Mouse (Mus musculus) liver, embryonic 13.5 days (tissue): ENCODE measurements around the gene Cdh3. TPM values are rescaled to one million over a fixed set of nuclear protein-coding genes. Genes with fewer than 3 reads are reported as not detected.
A peak's percentile ranks its signal among the peaks of the same experiment; 100 is the strongest.

ENCODE experiments used
- ATAC-seq: fragments of 200-750 bp; cut with Nextera tagmentation; 2 replicates; pipeline ENCODE4 v1.8.0; 2017; ENCODE audit warnings: low read depth, mild to moderate bottlenecking, moderate number of reproducible peaks, moderate library complexity
- DNase-seq: peaks from one replicate; pipeline ENCODE4 v3.0.0; 2022
- H3K27ac ChIP-seq: fragments of 300-500 bp; sonication (generic); 2 replicates; pipeline ENCODE4 v1.5.1; 2015; ENCODE audit warnings: moderate library complexity, mild to moderate bottlenecking, inconsistent platforms
- H3K27me3 ChIP-seq: fragments of 300-500 bp; sonication (generic); 2 replicates; pipeline ENCODE4 v1.6.1; 2015; ENCODE audit warnings: mild to moderate bottlenecking, inconsistent platforms
- H3K36me3 ChIP-seq: fragments of 300-500 bp; sonication (generic); 2 replicates; pipeline ENCODE4 v1.6.1; 2015; ENCODE audit warnings: mild to moderate bottlenecking, inconsistent platforms
- H3K4me1 ChIP-seq: fragments of 300-500 bp; sonication (generic); replicated peaks from 2 replicates; pipeline ENCODE4 v1.6.1; 2015; ENCODE audit warnings: inconsistent platforms
- H3K4me2 ChIP-seq: fragments of 300-500 bp; sonication (generic); 2 replicates; pipeline ENCODE4 v1.6.1; 2015; ENCODE audit warnings: inconsistent platforms, mild to moderate bottlenecking, moderate library complexity
- H3K4me3 ChIP-seq: fragments of 300-500 bp; sonication (generic); replicated peaks from 2 replicates; pipeline ENCODE4 v1.5.1; 2015; ENCODE audit warnings: mild to moderate bottlenecking, inconsistent platforms
- H3K9ac ChIP-seq: fragments of 300-500 bp; sonication (generic); 2 replicates; pipeline ENCODE4 v1.6.1; 2015; ENCODE audit warnings: mild to moderate bottlenecking, inconsistent platforms
- H3K9me3 ChIP-seq: fragments of 300-500 bp; sonication (generic); replicated peaks from 2 replicates; pipeline ENCODE4 v1.6.1; 2016; ENCODE audit warnings: inconsistent platforms
- WGBS: fragments of 180-500 bp; shearing (Covaris S2); methylation state at CpG from one replicate; pipeline ENCODE4 v1.1.7; 2015; ENCODE audit not compliant: insufficient replicate concordance; 5-methylcytosine and 5-hydroxymethylcytosine counted together
- polyA plus RNA-seq: library from polyadenylated mRNA; unstranded; fragments of >200 nt; fragmentation: Nextera tagmentation; extraction: Ambion mirVana; gene quantifications from 2 replicates; pipeline ENCODE4 v1.2.1, GENCODE M21; 2015

The Cdh3 gene
- polyA plus RNA-seq, 1 experiment from 2014 or later = 2.5 TPM

GRCm38 (mm10) chr8:106528596-106529249 is 18.0 kb downstream of the Cdh3 start:
- WGBS = 70% methylated on average over 9 of the region's 9 CpGs
- Histone ChIP-seq H3K4me2 (no peak overlapping the region), H3K4me3 (no peak overlapping the region), H3K36me3 (no peaks in the 10 kb centered on the region), H3K9me3 (no peaks in the 10 kb centered on the region), H3K4me1 (no peaks in the 10 kb centered on the region), H3K27me3 (no peaks in the 10 kb centered on the region), H3K9ac (no peak overlapping the region), H3K27ac (no peak overlapping the region)
- ATAC-seq (no peak), DNase-seq (no peak)

- DNase-seq (no peak), ATAC-seq (no peak)
- H3K36me3 ChIP-seq = no peaks in the 10 kb centered on the region
- H3K4me3 ChIP-seq = no peak overlapping the region
- H3K4me1 ChIP-seq = no peaks in the 10 kb centered on the region
- H3K9ac ChIP-seq = no peak overlapping the region
- 78% methylated on average over 10 of the region's 10 CpGs for WGBS
- no peak overlapping the region for H3K27ac ChIP-seq
- no peaks in the 10 kb centered on the region for H3K9me3 ChIP-seq
- no peaks in the 10 kb centered on the region for H3K27me3 ChIP-seq
- no peak overlapping the region for H3K4me2 ChIP-seq
These were observed 19.3 kb downstream of the Cdh3 start for GRCm38 (mm10) chr8:106529885-106530482.

- Histone ChIP-seq H3K36me3 (no peaks in the 10 kb centered on the region), H3K4me3 (no peak overlapping the region), H3K4me1 (no peaks in the 10 kb centered on the region), H3K9me3 (no peaks in the 10 kb centered on the region), H3K4me2 (no peak overlapping the region), H3K27me3 (no peaks in the 10 kb centered on the region), H3K27ac (no peak overlapping the region), H3K9ac (no peak overlapping the region)
- ATAC-seq (no peak), DNase-seq (no peak)
- WGBS = 51% methylated on average over 4 of the region's 4 CpGs
These were observed 19.9 kb downstream of the Cdh3 start for GRCm38 (mm10) chr8:106530566-106530965.

GRCm38 (mm10) chr8:106533709-106534108 is 23.0 kb downstream of the Cdh3 start:
- 47% methylated on average over 7 of the region's 7 CpGs for WGBS
- Histone ChIP-seq H3K4me2 (no peak overlapping the region), H3K4me3 (no peak overlapping the region), H3K36me3 (no peaks in the 10 kb centered on the region), H3K27me3 (no peaks in the 10 kb centered on the region), H3K9ac (no peak overlapping the region), H3K4me1 (no peaks in the 10 kb centered on the region), H3K9me3 (no peaks in the 10 kb centered on the region), H3K27ac (no peak overlapping the region)
- no peak for ATAC-seq
- no peak for DNase-seq

GRCm38 (mm10) chr8:106534449-106534848 is 23.8 kb downstream of the Cdh3 start:
- no peak overlapping the region for H3K4me3 ChIP-seq
- no peaks in the 10 kb centered on the region for H3K36me3 ChIP-seq
- peak; percentile 8 for DNase-seq
- H3K9me3 ChIP-seq = no peaks in the 10 kb centered on the region
- no peaks in the 10 kb centered on the region for H3K27me3 ChIP-seq
- no peak overlapping the region for H3K9ac ChIP-seq
- no peaks in the 10 kb centered on the region for H3K4me1 ChIP-seq
- 33% methylated on average over 6 of the region's 6 CpGs for WGBS
- no peak for ATAC-seq
- H3K4me2 ChIP-seq = no peak overlapping the region
- H3K27ac ChIP-seq = no peak overlapping the region

- Histone ChIP-seq H3K9me3 (no peaks in the 10 kb centered on the region), H3K27ac (no peak overlapping the region), H3K4me1 (no peaks in the 10 kb centered on the region), H3K36me3 (no peaks in the 10 kb centered on the region), H3K4me2 (no peak overlapping the region), H3K27me3 (no peaks in the 10 kb centered on the region), H3K4me3 (no peak overlapping the region), H3K9ac (no peak overlapping the region)
- no peak for DNase-seq
- no peak for ATAC-seq
- 59% methylated on average over 4 of the region's 4 CpGs for WGBS
These were observed 24.8 kb downstream of the Cdh3 start for GRCm38 (mm10) chr8:106535448-106535847.

- H3K4me3 ChIP-seq = no peak overlapping the region
- ATAC-seq (no peak), DNase-seq (no peak)
- H3K4me2 ChIP-seq = no peak overlapping the region
- H3K27me3 ChIP-seq = no peaks in the 10 kb centered on the region
- no peaks in the 10 kb centered on the region for H3K36me3 ChIP-seq
- no peaks in the 10 kb centered on the region for H3K9me3 ChIP-seq
- H3K27ac ChIP-seq = no peak overlapping the region
- H3K9ac ChIP-seq = no peak overlapping the region
- 45% methylated on average over 5 of the region's 5 CpGs for WGBS
- H3K4me1 ChIP-seq = no peaks in the 10 kb centered on the region
These were observed 28.5 kb downstream of the Cdh3 start for GRCm38 (mm10) chr8:106539193-106539592.

GRCm38 (mm10) chr8:106541002-106541401 is 30.3 kb downstream of the Cdh3 start:
- ATAC-seq (no peak), DNase-seq (no peak)
- H3K9me3 ChIP-seq = no peaks in the 10 kb centered on the region
- 67% methylated on average over 11 of the region's 11 CpGs for WGBS
- H3K36me3 ChIP-seq = no peaks in the 10 kb centered on the region
- no peak overlapping the region for H3K27ac ChIP-seq
- no peak overlapping the region for H3K4me3 ChIP-seq
- H3K4me2 ChIP-seq = no peak overlapping the region
- no peaks in the 10 kb centered on the region for H3K4me1 ChIP-seq
- no peak overlapping the region for H3K9ac ChIP-seq
- H3K27me3 ChIP-seq = no peaks in the 10 kb centered on the region

- WGBS = 70% methylated on average over 8 of the region's 8 CpGs
- DNase-seq (no peak), ATAC-seq (no peak)
- H3K9me3 ChIP-seq = no peaks in the 10 kb centered on the region
- H3K4me3 ChIP-seq = no peak overlapping the region
- H3K4me1 ChIP-seq = no peaks in the 10 kb centered on the region
- no peak overlapping the region for H3K27ac ChIP-seq
- H3K36me3 ChIP-seq = no peaks in the 10 kb centered on the region
- H3K9ac ChIP-seq = no peak overlapping the region
- H3K4me2 ChIP-seq = no peak overlapping the region
- H3K27me3 ChIP-seq = no peaks in the 10 kb centered on the region
These were observed 32.4 kb downstream of the Cdh3 start for GRCm38 (mm10) chr8:106543043-106543442.

- no peak overlapping the region for H3K4me2 ChIP-seq
- ATAC-seq (no peak), DNase-seq (no peak)
- H3K27me3 ChIP-seq = no peaks in the 10 kb centered on the region
- WGBS = 45% methylated on average over 2 of the region's 2 CpGs
- H3K4me1 ChIP-seq = no peaks in the 10 kb centered on the region
- H3K9ac ChIP-seq = no peak overlapping the region
- no peak overlapping the region for H3K4me3 ChIP-seq
- H3K27ac ChIP-seq = no peak overlapping the region
- no peaks in the 10 kb centered on the region for H3K9me3 ChIP-seq
- H3K36me3 ChIP-seq = no peaks in the 10 kb centered on the region
These were observed 34.5 kb downstream of the Cdh3 start for GRCm38 (mm10) chr8:106545149-106545548.

GRCm38 (mm10) chr8:106546746-106547145 is 36.1 kb downstream of the Cdh3 start:
- ATAC-seq (no peak), DNase-seq (no peak)
- Histone ChIP-seq H3K27ac (no peak overlapping the region), H3K9me3 (no peaks in the 10 kb centered on the region), H3K4me1 (no peaks in the 10 kb centered on the region), H3K4me3 (no peak overlapping the region), H3K9ac (no peak overlapping the region), H3K4me2 (no peak overlapping the region), H3K27me3 (no peaks in the 10 kb centered on the region), H3K36me3 (no peaks in the 10 kb centered on the region)
- 55% methylated on average over 7 of the region's 7 CpGs for WGBS

GRCm38 (mm10) chr8:106548366-106548936 is 37.8 kb downstream of the Cdh3 start:
- 71% methylated on average over 10 of the region's 10 CpGs for WGBS
- H3K9me3 ChIP-seq = no peaks in the 10 kb centered on the region
- no peak for ATAC-seq

More at GRCm38 (mm10) chr8:106548366-106548936, 37.8 kb downstream of the Cdh3 start:
- H3K27ac ChIP-seq = no peak overlapping the region
- H3K27me3 ChIP-seq = no peaks in the 10 kb centered on the region
- no peak overlapping the region for H3K9ac ChIP-seq
- no peaks in the 10 kb centered on the region for H3K4me1 ChIP-seq
- DNase-seq = no peak
- H3K4me3 ChIP-seq = no peak overlapping the region
- no peak overlapping the region for H3K4me2 ChIP-seq
- no peaks in the 10 kb centered on the region for H3K36me3 ChIP-seq
